Mouse (Mus musculus) ES-Bruce4 (cell line): Measurements from ENCODE around the gene Ptprs.

ENCODE experiments used
- CTCF ChIP-seq: IDR thresholded peaks from one replicate; pipeline ENCODE4 v1.8.1; 2011; ENCODE audit warnings: low read depth, low read length
- EP300 ChIP-seq: IDR thresholded peaks from 2 replicates; pipeline ENCODE4 v1.6.1; 2011; ENCODE audit warnings: low read depth, low read length; ENCODE audit not compliant: insufficient read depth
- POLR2A ChIP-seq: IDR thresholded peaks from one replicate; pipeline ENCODE4 v1.8.1; 2011; ENCODE audit warnings: low read length; ENCODE audit not compliant: insufficient read depth

- TF ChIP-seq CTCF (no peak), POLR2A (no peak), EP300 (no peak)
Measured at GRCm38 (mm10) chr17:56401051-56401521, 75.2 kb downstream of the Ptprs start.
